Mouse (Mus musculus) midbrain, embryonic 16.5 days (tissue): ENCODE data around the gene Ormdl3. TPM values are rescaled to one million over a fixed set of nuclear protein-coding genes. Genes with fewer than 3 reads are reported as not detected.

Source experiments
- ATAC-seq: fragments of 200-750 bp; cut with Nextera tagmentation; 2 replicates; pipeline ENCODE4 v1.8.0; 2017; ENCODE audit warnings: moderate TSS enrichment
- H3K27ac ChIP-seq: fragments of 300-500 bp; sonication (generic); 2 replicates; pipeline ENCODE4 v1.5.1; 2014; ENCODE audit warnings: mild to moderate bottlenecking, low read length, mixed read lengths
- H3K27me3 ChIP-seq: fragments of 300-500 bp; sonication (generic); 2 replicates; pipeline ENCODE4 v1.6.1; 2014; ENCODE audit warnings: low read depth, low read length, mixed read lengths; ENCODE audit not compliant: control insufficient read depth, insufficient read depth
- H3K36me3 ChIP-seq: fragments of 300-500 bp; sonication (generic); 2 replicates; pipeline ENCODE4 v1.6.1; 2014; ENCODE audit warnings: mild to moderate bottlenecking, low read length, moderate library complexity, mixed read lengths; ENCODE audit not compliant: control insufficient read depth, insufficient read depth
- H3K4me1 ChIP-seq: fragments of 300-500 bp; sonication (generic); 2 replicates; pipeline ENCODE4 v1.6.1; 2014; ENCODE audit warnings: mild to moderate bottlenecking, low read length, mixed read lengths; ENCODE audit not compliant: control insufficient read depth, insufficient read depth
- H3K4me2 ChIP-seq: fragments of 300-500 bp; sonication (generic); 2 replicates; pipeline ENCODE4 v1.6.1; 2014; ENCODE audit warnings: mild to moderate bottlenecking, low read length, mixed read lengths
- H3K4me3 ChIP-seq: fragments of 300-500 bp; sonication (generic); 2 replicates; pipeline ENCODE4 v1.5.1; 2014; ENCODE audit warnings: low read depth, mild to moderate bottlenecking, low read length, moderate library complexity, mixed read lengths
- H3K9ac ChIP-seq: fragments of 300-500 bp; sonication (generic); 2 replicates; pipeline ENCODE4 v1.6.1; 2014; ENCODE audit warnings: low read depth, low read length, mixed read lengths
- H3K9me3 ChIP-seq: fragments of 300-500 bp; sonication (generic); replicated peaks from 2 replicates; pipeline ENCODE4 v1.6.1; 2014; ENCODE audit warnings: mild to moderate bottlenecking, low read length, mixed read lengths; ENCODE audit not compliant: control insufficient read depth, poor library complexity, severe bottlenecking
- WGBS: fragments of 180-500 bp; shearing (Covaris S2); extraction: QIAGEN DNeasy Blood & Tissue Kit; methylation state at CpG from one replicate; pipeline ENCODE4 v1.1.7; 2014; 5-methylcytosine and 5-hydroxymethylcytosine counted together
- polyA plus RNA-seq: library from polyadenylated mRNA; unstranded; fragments of >200 nt; fragmentation: Nextera tagmentation; extraction: Ambion mirVana; gene quantifications from 2 replicates; pipeline ENCODE4 v1.2.1, GENCODE M21; 2015

The Ormdl3 gene
- polyA plus RNA-seq, 1 experiment from 2014 or later = 121 TPM

- no peaks in the 10 kb centered on the region for H3K9me3 ChIP-seq
- H3K9ac ChIP-seq = peak overlapping the region; percentile 20; the same call in 1 of the 2 replicates
- peaks cover 27% of the 10 kb centered on the region for H3K4me1 ChIP-seq
- H3K36me3 ChIP-seq = peaks cover 10% of the 10 kb centered on the region
- H3K27ac ChIP-seq = no peak overlapping the region
- WGBS = 94% methylated on average over 1 of the region's 1 CpGs
- H3K27me3 ChIP-seq = no peaks in the 10 kb centered on the region
- ATAC-seq = no peak
- H3K4me2 ChIP-seq = no peak overlapping the region
- H3K4me3 ChIP-seq = no peak overlapping the region
Measured at GRCm38 (mm10) chr11:98584146-98584545, 3.0 kb downstream of the Ormdl3 start.

- H3K27ac ChIP-seq = no peak overlapping the region
- ATAC-seq = no peak
- peaks cover 10% of the 10 kb centered on the region for H3K36me3 ChIP-seq
- peaks cover 27% of the 10 kb centered on the region for H3K4me1 ChIP-seq
- H3K4me3 ChIP-seq = no peak overlapping the region
- no peaks in the 10 kb centered on the region for H3K9me3 ChIP-seq
- H3K27me3 ChIP-seq = no peaks in the 10 kb centered on the region
- H3K4me2 ChIP-seq = no peak overlapping the region
- 33% methylated on average over 3 of the region's 3 CpGs for WGBS
- H3K9ac ChIP-seq = no peak overlapping the region
Measured at GRCm38 (mm10) chr11:98583571-98583970, 3.6 kb downstream of the Ormdl3 start.

- Histone ChIP-seq H3K27ac (no peak overlapping the region), H3K9ac (no peak overlapping the region), H3K4me1 (peaks cover 25% of the 10 kb centered on the region), H3K36me3 (peaks cover 10% of the 10 kb centered on the region), H3K4me2 (no peak overlapping the region), H3K9me3 (no peaks in the 10 kb centered on the region), H3K4me3 (no peak overlapping the region), H3K27me3 (no peaks in the 10 kb centered on the region)
- WGBS = 91% methylated on average over 3 of the region's 3 CpGs
- no peak for ATAC-seq
Measured at GRCm38 (mm10) chr11:98583265-98583552, 4.0 kb downstream of the Ormdl3 start.

- H3K4me1 ChIP-seq = peaks cover 20% of the 10 kb centered on the region
- H3K27me3 ChIP-seq = no peaks in the 10 kb centered on the region
- 91% methylated on average over 12 of the region's 12 CpGs for WGBS
Measured at GRCm38 (mm10) chr11:98582551-98583264, 4.5 kb downstream of the Ormdl3 start.

GRCm38 (mm10) chr11:98582030-98582388, 5.2 kb downstream of the Ormdl3 start:
- H3K4me3 ChIP-seq = no peak overlapping the region
- no peak overlapping the region for H3K27ac ChIP-seq
- peaks cover 10% of the 10 kb centered on the region for H3K36me3 ChIP-seq
- H3K9me3 ChIP-seq = no peaks in the 10 kb centered on the region
- H3K4me1 ChIP-seq = peaks cover 17% of the 10 kb centered on the region
- WGBS = 85% methylated on average over 8 of the region's 8 CpGs
- no peak for ATAC-seq
- no peaks in the 10 kb centered on the region for H3K27me3 ChIP-seq
- H3K9ac ChIP-seq = no peak overlapping the region
- H3K4me2 ChIP-seq = no peak overlapping the region

More at GRCm38 (mm10) chr11:98582551-98583264, 4.5 kb downstream of the Ormdl3 start:
- ATAC-seq = no peak
- Histone ChIP-seq H3K27ac (no peak overlapping the region), H3K4me2 (no peak overlapping the region), H3K4me3 (no peak overlapping the region), H3K9me3 (no peaks in the 10 kb centered on the region), H3K36me3 (peaks cover 10% of the 10 kb centered on the region), H3K9ac (no peak overlapping the region)

- 66% methylated on average over 17 of the region's 17 CpGs for WGBS
- H3K36me3 ChIP-seq = peaks cover 10% of the 10 kb centered on the region
- ATAC-seq = no peak
Measured at GRCm38 (mm10) chr11:98581286-98582029, 5.7 kb downstream of the Ormdl3 start.

GRCm38 (mm10) chr11:98580301-98581121, 6.7 kb downstream of the Ormdl3 start:
- H3K4me2 ChIP-seq = no peak overlapping the region
- H3K4me1 ChIP-seq = peaks cover 7% of the 10 kb centered on the region
- no peaks in the 10 kb centered on the region for H3K27me3 ChIP-seq
- WGBS = 66% methylated on average over 16 of the region's 16 CpGs
- H3K9me3 ChIP-seq = no peaks in the 10 kb centered on the region
- ATAC-seq = no peak
- H3K9ac ChIP-seq = no peak overlapping the region
- no peak overlapping the region for H3K4me3 ChIP-seq
- H3K27ac ChIP-seq = no peak overlapping the region
- H3K36me3 ChIP-seq = peaks cover 10% of the 10 kb centered on the region

More at GRCm38 (mm10) chr11:98581286-98582029, 5.7 kb downstream of the Ormdl3 start:
- H3K9me3 ChIP-seq = no peaks in the 10 kb centered on the region
- H3K27ac ChIP-seq = no peak overlapping the region
- no peak overlapping the region for H3K9ac ChIP-seq
- H3K4me1 ChIP-seq = peaks cover 17% of the 10 kb centered on the region
- H3K27me3 ChIP-seq = no peaks in the 10 kb centered on the region
- no peak overlapping the region for H3K4me3 ChIP-seq
- H3K4me2 ChIP-seq = no peak overlapping the region

GRCm38 (mm10) chr11:98577776-98578175, 9.4 kb downstream of the Ormdl3 start:
- Histone ChIP-seq H3K4me3 (no peak overlapping the region), H3K4me2 (no peak overlapping the region), H3K27me3 (no peaks in the 10 kb centered on the region), H3K4me1 (no peaks in the 10 kb centered on the region), H3K36me3 (peaks cover 9% of the 10 kb centered on the region), H3K9me3 (no peaks in the 10 kb centered on the region), H3K9ac (no peak overlapping the region), H3K27ac (no peak overlapping the region)
- ATAC-seq = no peak
- WGBS = 89% methylated on average over 5 of the region's 5 CpGs

- Histone ChIP-seq H3K4me2 (no peak overlapping the region), H3K27ac (no peak overlapping the region), H3K36me3 (no peaks in the 10 kb centered on the region), H3K9ac (no peak overlapping the region), H3K9me3 (no peaks in the 10 kb centered on the region), H3K27me3 (no peaks in the 10 kb centered on the region), H3K4me3 (no peak overlapping the region), H3K4me1 (no peaks in the 10 kb centered on the region)
- WGBS = 83% methylated on average over 6 of the region's 6 CpGs
- ATAC-seq = no peak
Measured at GRCm38 (mm10) chr11:98569461-98569860, 17.7 kb downstream of the Ormdl3 start.
